Mouse (Mus musculus): ENCODE results near the gene Npas3.

Gene Npas3

DNA sequence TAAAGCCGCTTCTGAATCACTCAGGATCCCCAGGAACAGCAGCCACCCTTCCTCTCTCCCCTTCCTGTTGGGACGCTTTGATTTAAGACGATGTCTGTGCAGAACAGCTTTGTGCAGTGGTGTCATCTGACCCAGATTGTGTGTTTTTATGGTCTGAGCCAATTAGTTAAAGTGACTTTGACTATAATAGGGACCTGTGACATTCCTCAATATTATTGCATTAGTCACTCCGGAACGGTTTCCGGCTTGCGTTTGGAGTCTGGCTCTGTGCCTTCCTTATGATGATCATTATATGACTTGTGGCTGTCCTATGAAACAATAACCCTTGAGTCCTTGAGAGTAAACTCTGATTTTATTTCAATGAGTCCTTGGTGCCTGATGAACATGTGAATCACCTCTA is 735.5 kb downstream of the Npas3 start:
- no peak for DNase-seq (ENCODE audit: low read depth, low spot score)

DNA sequence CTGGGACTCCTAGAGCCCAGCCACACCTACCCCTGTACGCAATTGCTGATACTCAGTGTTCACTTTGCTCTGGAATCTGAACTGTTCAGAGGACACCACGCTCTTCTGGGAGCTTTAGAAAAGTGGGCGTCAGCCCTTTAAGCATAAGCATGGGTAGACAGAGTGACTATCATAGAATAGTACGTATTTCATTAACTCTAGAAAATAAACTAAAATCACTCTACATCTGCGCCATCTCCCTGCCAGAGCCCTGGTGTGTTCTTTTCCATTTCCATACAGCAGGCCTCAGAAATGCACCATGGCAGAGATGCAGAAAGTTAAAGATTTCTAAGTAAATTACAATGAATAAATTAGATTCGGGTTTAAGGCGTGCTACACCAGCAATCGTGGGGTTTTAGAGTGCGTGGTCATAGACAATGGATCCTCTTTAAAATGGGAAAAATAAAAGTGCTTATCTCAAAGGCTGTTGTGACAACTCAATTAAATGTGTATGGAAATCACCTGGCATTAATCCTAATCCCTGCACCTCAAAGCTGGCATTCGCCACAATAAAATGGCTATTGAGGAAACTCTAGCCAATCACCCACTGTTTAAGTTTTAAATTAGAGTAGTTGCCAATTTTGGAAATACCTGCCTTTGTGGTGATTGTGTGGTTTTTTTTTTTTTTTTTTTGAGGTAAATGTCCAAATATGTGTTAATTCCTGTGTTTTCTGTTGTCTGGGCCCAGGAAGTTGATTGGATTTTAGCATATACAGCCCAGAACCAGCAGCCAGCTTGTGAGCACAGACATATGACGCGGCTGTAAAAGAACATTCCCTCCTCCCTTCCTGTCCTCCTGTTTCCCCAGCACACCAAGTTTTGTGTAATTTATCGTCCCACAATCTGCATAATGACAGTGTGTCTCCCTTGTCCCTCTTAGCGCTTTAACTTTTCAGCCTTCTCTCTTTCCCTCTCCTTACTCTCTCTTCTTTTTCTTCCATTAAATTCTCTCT is 737.7 kb downstream of the Npas3 start:
- DNase-seq (ENCODE audit: low read depth, low spot score), result no peak

DNA sequence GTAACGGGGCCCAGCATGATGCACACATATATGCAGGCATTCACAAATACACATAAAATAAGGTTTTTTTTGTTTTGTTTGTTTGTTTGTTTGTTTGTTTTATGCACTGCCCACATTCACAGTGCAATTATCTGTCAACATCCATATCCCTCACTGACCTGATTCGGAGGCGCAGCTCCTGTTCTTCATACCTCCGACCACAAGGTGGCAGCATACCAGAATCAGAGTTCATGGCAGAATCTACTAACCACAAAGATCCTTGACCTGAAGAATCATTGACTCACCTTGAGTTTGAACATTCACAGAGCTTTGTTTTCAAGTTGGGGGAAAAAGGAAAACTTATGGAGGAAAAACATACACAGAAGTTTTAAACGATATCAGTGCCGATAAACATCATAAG is 743.9 kb downstream of the Npas3 start:
- peak; percentile 17 for DNase-seq (ENCODE audit: low read depth, low spot score)

DNA sequence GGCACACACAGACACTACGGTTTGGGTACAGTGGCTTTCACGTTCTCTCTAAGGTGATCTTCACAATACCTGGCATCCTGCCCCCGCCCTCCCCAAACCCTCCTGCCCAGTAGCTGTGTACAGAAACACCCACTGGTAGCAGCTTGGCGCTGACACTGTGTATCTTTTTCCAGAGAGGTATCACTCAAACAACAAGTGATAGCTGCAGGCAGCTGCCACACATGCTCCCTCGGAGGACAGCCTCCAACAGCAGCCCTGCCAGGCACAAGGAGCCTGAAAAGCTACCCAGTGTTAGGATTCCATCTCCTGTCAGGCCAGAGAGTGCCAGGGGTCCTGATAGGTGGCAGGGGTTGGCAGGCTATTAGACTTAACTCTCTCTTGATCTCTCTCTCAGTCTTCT is 747.2 kb downstream of the Npas3 start:
- DNase-seq (ENCODE audit: low read depth, low spot score), result no peak

DNA sequence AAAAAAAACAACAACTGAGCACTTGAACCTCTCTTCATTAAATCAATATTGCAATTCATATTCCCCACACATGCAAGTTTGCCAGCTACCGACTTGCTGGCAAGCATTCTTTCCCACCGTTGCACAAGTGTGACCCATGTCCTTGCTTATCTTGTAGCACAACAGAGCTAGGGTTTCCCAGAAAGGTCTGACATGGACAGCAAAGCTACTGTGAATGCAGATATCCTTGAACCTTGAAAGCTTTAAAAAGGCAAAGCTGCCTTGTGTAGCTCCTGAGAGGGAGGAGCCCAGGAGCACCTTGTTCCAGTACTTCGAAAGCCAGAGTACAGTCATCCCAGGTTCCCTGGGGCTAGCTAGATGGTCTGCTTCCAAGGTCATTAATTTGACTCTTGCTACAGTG is 748.7 kb downstream of the Npas3 start:
- no peak for DNase-seq (ENCODE audit: low read depth, low spot score)

DNA sequence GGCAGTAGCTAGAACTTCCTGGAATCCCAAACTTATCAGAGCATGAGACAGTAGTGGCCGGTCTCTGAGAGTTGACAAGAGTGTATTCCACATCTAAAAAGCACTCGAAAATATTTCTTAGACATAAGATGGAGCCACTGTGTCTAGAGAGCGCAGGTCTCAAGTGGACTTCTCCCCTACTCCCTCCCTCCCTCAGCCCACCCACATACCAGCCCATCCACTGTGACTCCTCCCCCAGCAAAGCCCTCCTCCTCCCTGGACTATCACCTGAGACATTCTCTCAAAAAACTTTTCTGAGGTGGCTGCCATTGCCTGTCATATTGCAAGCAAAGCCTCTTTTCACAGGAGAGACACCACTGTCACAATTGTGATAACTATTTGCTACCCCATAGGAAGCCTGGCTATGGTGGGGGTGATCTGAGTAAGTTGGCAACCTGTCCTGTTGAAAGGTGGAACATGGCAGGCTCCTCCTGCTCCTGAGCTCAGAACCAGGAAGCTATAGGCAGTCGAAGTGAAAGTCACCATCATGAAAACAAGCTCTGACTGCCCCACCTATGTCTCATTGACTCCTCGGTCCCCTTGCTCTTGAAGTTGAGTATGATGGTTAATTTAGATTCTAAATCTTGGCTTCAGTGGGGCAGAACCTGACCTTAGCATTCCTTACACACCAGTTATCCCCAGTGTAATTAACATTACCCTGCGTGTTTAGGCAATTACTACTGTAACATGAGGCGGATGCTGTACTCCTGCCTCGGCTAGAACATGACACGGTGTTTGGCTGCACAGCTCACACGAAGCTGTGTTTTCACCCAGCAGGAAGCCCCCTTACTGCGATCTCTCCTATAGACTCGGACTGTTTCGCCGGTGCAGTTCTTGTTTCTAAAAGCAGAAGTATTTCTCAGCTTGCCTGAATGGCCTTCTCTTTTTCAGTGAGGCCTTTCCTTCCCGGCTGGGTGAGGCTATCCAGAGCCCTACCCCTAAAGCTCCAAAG is 751.5 kb downstream of the Npas3 start:
- no peak for DNase-seq (ENCODE audit: low read depth, low spot score)

DNA sequence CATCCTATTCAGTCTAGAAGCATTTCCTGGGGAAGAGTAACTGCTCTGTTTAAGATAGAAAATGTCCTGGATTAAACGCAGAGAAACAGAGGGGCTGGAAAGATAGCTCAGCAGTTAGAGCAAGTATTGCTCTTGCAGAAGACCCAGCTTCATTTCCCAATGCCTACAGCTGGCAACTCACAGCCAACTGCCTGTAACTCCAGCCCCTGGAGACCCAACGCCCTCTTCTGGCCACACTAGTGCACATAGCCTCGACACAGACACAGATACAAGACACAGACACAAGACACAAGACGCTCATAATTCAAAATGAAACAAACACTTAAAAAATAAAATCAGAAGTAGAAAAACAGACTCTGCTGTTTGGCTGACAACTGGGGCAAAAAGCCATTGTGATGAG is 754.0 kb downstream of the Npas3 start:
- no peak for DNase-seq (ENCODE audit: low read depth, low spot score)

DNA sequence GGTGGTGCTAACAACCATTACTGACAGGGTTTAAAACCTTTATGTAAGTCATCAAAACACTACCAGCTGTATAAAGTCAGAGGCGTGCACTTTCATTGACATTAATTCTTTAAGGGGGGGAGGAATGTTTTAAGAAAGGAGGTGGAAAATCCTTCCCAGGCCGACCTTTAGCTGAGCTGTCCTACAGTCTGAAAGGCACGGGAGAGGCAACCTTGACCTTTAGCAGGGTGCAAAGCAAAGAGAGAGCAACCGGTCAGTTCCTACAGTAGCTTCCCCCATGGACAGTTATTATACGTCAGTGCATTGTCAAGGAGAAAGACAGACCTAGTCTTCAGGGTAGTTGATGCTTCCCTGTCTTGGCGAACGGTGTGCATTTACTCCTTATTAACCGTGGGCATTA is 756.1 kb downstream of the Npas3 start:
- no peak for DNase-seq (ENCODE audit: low read depth, low spot score)

DNA sequence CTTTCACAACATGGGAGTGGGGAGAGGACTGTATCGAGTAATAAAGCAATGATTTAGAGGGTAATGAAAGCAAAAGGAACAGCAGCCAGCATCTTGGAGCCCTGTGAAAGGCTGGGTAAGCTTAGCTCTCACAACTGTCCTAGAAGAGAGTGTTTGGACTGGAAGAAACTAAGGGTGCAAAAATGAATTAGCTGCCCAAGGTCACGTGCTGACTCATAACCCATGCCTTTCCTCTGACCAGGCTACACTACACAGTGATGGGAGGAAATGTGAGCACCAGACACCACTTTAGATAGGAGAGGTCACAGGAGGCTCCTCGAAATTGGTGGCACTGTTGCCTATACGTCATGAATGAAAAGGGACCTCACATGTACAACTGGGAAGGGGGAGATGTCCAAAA is 757.1 kb downstream of the Npas3 start:
- peak; percentile 48 for DNase-seq (ENCODE audit: low read depth, low spot score)

DNA sequence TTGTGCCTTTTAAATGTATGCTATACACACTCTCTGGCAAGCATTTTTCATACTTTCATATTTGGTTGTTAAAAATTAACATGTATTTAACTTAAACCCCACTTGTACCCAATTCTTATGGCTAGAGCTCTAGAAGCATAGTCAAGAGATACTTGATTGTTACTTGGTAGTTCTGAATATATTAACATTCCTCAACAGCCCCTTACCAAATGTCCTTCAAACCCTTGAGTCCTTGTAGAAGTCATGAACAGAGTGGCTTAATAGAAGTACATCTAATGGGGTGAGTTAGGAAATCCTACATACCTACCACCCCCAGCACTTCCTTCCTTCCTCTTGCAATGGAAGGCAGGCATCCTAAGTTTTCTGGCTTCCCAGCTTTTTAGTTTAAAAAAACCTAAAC is 766.8 kb downstream of the Npas3 start:
- no peak for DNase-seq (ENCODE audit: low read depth, low spot score)

DNA sequence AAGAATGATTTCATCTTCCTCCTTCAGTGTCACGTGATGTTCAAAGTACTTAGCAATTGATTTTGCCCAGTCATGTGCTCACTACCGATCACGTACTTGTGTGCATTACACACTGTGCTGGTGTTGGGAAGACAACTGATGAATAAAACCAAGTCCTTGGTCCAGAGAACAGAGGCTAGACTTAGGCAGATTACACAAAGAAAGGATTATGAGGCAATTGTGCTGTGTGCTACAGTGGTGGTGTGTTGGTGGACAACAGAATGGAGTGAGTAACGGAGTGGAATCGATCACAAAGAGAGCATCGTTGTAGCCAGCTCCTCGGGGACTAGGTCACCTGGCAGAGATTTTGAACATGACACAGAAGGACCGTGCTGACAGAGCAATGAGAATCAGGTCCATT is 769.5 kb downstream of the Npas3 start:
- no peak for DNase-seq (ENCODE audit: low read depth, low spot score)

DNA sequence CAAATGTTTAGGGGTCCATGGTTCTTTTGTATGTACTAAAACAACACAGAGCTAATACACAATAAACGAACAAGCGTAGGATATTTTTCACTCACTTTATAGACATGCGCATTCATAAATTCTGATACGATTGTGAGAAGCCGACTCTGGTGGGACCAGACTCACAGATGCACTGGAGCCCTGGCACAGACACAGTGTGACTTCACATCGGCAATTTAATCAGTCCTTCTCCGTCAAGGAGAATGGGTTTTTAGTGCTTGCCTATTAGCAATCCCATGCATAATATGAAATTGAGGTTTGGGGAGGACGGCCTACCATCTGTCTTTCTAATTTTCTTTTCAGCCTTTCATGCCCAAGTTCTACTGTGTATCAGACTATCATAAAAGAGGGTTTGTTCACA is 771.5 kb downstream of the Npas3 start:
- DNase-seq (ENCODE audit: low read depth, low spot score), result no peak

DNA sequence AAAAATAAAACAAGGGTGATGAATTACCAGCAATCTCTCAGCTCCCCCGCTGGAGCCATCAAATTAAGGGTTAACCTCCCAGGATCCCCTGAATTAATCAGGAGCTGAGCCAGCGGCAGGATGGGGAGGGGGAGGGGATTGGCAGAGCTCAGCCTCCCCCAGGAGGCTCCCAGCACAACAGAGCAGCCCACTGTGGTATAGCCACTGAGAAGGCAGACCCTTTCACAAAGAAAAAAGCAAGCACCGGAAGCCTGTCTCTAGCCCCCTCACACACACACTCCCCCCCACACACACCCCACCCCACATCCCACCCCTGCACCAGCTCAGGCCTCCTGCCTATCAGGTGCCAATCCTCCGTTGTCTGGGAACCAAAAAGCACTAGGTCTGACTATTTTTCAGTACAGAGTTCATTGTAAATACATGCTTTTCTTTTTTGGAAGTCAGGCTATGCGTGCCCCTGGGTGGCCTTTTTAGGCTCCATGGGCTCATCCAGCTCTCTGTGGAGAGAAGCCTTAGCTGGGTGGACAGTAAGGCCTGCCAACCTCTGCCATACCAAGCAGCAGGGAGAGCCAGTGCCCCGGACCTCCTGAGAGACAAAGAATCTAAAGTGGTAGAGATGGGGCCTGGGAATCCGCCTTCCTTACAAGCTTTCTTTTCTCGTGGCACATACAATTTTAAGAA is 786.3 kb downstream of the Npas3 start:
- no peak for DNase-seq (ENCODE audit: low read depth, low spot score)

DNA sequence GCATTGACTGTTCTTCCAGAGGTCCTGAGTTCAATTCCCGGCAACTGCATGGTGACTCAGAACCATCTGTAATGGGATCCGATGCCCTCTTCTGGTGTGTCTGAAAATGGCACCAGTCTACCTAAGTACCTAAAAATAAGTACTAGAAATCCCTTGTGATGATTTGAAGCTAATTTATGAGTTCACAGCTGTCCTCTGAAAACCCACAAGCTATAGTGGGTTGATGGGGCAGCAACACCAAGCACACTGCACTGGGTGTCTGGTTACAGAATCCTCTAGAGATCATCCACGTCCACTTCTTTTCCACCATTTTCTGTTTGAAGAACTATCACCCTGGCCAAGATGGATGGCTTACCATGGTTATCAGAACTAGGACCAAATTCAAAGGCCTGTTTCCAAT is 789.1 kb downstream of the Npas3 start:
- DNase-seq (ENCODE audit: low read depth, low spot score), result peak; percentile 10

DNA sequence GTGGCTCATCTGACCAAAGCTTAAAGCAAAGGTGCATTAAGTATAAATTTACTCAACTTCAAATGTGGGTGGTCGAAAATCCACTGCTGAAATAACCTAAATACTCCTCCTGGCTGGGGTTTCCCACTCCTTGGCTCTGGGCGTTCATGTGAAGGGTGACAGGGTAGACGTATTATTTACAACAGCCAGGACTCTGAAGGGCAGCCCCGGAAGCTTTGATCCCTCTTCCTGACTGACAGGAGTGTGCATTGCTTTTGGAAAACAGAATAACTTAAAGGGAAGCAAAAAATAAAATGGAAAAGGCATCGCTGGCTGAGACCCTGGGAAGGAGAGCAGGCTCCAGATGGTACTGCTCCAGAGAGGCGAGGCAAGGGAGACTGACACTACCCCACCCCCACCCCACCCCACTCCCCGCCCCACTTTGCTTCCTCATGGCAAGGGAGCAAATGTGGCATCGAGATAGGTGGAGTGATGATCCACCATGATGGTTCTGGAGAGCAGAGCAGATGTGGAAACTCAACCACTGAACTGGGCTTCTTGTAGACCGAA is 794.6 kb downstream of the Npas3 start:
- DNase-seq (ENCODE audit: low read depth, low spot score), result no peak

DNA sequence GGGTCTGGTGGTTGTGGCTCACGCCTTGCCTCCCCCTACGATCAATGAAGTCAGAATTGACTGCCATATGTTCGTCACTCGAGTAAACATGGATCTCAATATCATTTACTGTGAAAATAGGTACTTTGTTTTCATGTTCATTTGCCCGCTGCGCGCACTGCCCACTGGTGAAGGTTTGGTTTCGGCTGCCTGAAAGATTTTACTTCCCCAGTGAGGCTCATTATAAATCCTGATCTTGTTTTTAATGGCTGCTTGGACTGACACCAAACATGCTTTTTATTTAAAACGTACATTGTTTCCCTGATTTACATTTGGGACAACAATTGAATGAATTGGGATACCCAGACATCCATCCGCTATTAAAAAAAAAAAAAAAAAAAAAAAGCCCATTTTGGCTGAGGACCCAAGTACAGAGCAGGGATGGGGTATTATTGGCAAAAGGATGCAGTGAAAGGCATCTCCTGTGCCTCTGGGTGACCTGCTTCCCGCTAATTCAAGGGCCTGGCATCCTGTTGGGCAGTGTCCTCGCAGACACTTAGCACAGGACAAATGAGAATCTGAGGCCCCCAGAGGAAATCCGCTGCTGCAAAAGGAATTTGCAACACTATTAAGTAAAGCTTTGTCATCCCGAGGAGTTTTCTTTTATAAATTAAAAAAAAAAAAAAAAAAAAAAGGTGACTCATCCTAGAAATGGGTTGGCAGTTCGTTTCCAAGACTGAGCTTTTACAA is 796.3 kb downstream of the Npas3 start:
- peak; percentile 55 for DNase-seq (ENCODE audit: low read depth, low spot score)

DNA sequence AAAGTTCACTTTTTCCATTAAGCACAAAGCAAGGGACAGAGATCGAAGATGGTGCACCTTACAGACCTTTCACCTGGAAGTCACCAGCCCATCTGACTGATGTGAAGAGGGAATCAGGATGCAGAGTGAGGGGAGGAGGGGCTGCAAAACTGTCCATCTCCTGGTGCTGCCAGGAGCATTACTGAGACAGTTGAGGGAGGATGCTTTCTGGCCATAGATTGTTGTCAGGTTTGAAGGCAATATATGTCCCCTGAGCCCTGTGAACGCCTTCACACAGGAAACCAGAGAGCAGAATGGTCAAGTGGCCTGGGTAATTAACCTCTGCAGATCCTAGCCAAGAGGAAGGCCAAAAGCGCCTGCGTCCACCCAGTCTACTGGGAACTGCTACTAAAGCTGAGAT is 796.9 kb downstream of the Npas3 start:
- no peak for DNase-seq (ENCODE audit: low read depth, low spot score)

DNA sequence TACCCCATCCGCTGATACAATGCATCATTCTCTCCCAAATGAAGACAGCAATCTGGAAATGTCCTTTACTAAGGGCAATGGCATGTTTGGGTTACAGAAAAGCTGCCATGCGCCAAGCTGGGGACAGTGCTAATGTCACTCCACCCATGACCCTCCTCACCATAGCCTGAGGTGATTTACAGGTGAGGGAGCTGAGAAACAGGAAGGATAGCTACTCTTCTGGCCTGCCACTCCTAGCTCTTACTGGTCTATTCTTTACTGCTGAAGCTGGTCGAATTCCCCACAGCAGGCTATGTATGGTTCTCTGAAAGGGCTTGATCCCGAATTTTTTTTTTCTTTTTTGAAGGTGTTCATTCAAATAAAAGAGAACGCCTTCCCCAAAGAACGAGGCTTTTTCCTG is 798.3 kb downstream of the Npas3 start:
- DNase-seq (ENCODE audit: low read depth, low spot score), result no peak

DNA sequence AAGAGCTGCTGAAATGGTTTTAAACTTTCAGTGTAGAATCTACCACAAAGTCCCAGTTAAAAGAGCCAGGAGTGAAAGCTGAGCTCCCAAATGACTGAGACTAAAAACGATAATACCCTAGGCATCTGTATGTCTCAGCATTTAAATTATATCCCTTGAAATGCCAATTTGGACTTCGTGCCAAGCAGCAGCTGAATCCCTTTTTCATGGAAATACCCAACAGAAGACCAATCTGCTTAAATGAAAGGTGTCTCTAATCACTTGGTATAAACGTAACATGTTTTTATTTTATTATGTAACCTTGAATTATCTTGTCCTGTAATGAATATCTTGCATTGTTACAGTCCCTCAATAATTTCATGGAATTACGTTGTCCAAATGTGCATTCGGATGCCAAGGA is 799.6 kb downstream of the Npas3 start:
- DNase-seq (ENCODE audit: low read depth, low spot score), result no peak

DNA sequence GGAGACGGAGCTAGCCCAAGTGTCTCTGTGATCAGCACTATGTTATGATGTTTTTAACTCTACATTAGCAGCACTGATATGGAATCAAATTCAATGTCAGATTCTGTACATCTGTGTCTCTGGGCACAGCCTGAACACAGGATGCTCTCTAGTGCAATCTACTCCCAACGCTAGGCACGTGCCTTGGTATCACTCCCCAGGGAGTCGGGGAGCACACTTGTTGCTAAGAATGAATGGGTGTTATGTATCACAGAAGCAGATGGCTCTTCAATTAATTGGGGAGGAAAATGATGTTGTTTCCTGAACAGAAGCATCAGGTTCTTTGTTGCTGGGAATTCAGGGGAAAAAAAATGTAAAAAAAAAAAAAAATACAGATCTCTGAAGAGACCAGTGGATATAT is 801.4 kb downstream of the Npas3 start:
- no peak for DNase-seq (ENCODE audit: low read depth, low spot score)

DNA sequence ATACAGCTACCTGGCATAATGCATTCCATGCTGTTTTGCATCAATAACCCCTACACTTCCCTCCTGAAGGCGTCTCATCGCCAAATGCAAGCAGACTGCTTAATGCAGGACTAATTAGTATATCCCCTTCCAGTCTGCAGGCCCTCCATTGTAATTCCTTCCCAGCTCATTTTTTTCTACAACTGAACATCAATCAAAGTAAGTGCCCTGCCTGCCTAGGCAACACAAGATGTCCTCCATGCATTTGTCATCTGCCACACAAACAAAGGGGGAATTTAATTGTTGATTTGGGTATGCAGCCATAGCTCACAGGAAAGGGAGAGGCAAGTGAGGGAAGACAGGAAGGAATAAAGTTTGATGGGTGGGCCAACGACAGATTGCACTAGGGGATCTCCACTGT is 804.5 kb downstream of the Npas3 start:
- DNase-seq (ENCODE audit: low read depth, low spot score), result no peak
